ENCODE assay signal across 26 mouse cellular contexts in genomic region chr1:185511306-185511705, GRCm38 (mm10). TPM values are rescaled to one million over a fixed set of nuclear protein-coding genes. Genes with fewer than 3 reads are reported as not detected.
DNase-seq lines count a peak whose midpoint lies in the region; ATAC-seq and TF ChIP-seq lines count a peak whose summit lies in the region.
"Had no signal": no experiment of that assay in that cellular context is flagged by ENCODE, and none has a peak within 500 bp of the region (broad histone marks: within the 10 kb centered on the region; RNA-seq: fewer than 3 reads in every experiment).

No protein-coding gene starts in this region.

- H3K36me3 ChIP-seq in megakaryocyte, embryonic 14.5 days (replicated peaks; ENCODE audit: low read length), result no peaks in the 10 kb centered on the region
- H3K36me3 ChIP-seq in stomach, embryonic 14.5 days (ENCODE audit: control insufficient read depth, insufficient read depth, low read length), result no peaks in the 10 kb centered on the region
- H3K36me3 ChIP-seq in stomach, postnatal 0 days (ENCODE audit: control insufficient read depth, insufficient read depth, low read length), result no peaks in the 10 kb centered on the region
- H3K36me3 ChIP-seq in embryonic facial prominence, embryonic 13.5 days, result no peaks in the 10 kb centered on the region
- H3K36me3 ChIP-seq in myocyte (ENCODE audit: control insufficient read depth, insufficient read depth), result no peaks in the 10 kb centered on the region
- H3K36me3 ChIP-seq: forebrain, embryonic 10.5 days; forebrain, embryonic 12.5 days had no signal

- H3ac ChIP-seq in myocyte (ENCODE audit: control insufficient read depth, insufficient read length), result peak overlapping the region; percentile 26

- H3K4me1 ChIP-seq in megakaryocyte, embryonic 14.5 days, result peaks cover 6% of the 10 kb centered on the region; the same call in 1 of the 2 replicates
- H3K4me1 ChIP-seq in stomach, embryonic 14.5 days (ENCODE audit: control insufficient read depth, insufficient read depth, low read length), result no peaks in the 10 kb centered on the region
- H3K4me1 ChIP-seq in stomach, postnatal 0 days (replicated peaks; ENCODE audit: control insufficient read depth, insufficient read depth), result no peaks in the 10 kb centered on the region
- H3K4me1 ChIP-seq in embryonic facial prominence, embryonic 13.5 days, result peaks cover 4% of the 10 kb centered on the region; the same call in 1 of the 2 replicates
- H3K4me1 ChIP-seq: forebrain, embryonic 12.5 days had no signal

- intact Hi-C loops in heart, postnatal 14 days (cut with DNase I), result no loop called here

- peaks cover 14% of the 10 kb centered on the region for H3K27me3 ChIP-seq in megakaryocyte, embryonic 14.5 days (replicated peaks)
- H3K27me3 ChIP-seq in stomach, embryonic 14.5 days (ENCODE audit: control insufficient read depth, insufficient read depth, low read length), result no peaks in the 10 kb centered on the region
- no peaks in the 10 kb centered on the region for H3K27me3 ChIP-seq in stomach, postnatal 0 days (ENCODE audit: control insufficient read depth, insufficient read depth, low read length)
- H3K27me3 ChIP-seq in embryonic facial prominence, embryonic 13.5 days, result no peaks in the 10 kb centered on the region
- no peaks in the 10 kb centered on the region for H3K27me3 ChIP-seq in myocyte (ENCODE audit: control insufficient read depth, insufficient read depth, insufficient read length)
- H3K27me3 ChIP-seq: forebrain, embryonic 12.5 days; Patski had no signal

- H3K4me2 ChIP-seq in stomach, embryonic 14.5 days (replicated peaks; ENCODE audit: low read depth, low read length), result no peak overlapping the region
- H3K4me2 ChIP-seq in stomach, postnatal 0 days (replicated peaks; ENCODE audit: low read depth), result no peak overlapping the region
- no peak overlapping the region for H3K4me2 ChIP-seq in embryonic facial prominence, embryonic 13.5 days
- no peak overlapping the region for H3K4me2 ChIP-seq in myocyte (ENCODE audit: low read depth)
- H3K4me2 ChIP-seq: forebrain, embryonic 12.5 days had no signal

- H3K9me3 ChIP-seq in megakaryocyte, embryonic 14.5 days, result no peaks in the 10 kb centered on the region
- no peaks in the 10 kb centered on the region for H3K9me3 ChIP-seq in stomach, embryonic 14.5 days (ENCODE audit: control insufficient read depth, low read depth, low read length)
- no peaks in the 10 kb centered on the region for H3K9me3 ChIP-seq in stomach, postnatal 0 days (ENCODE audit: control insufficient read depth, low read length)
- H3K9me3 ChIP-seq in embryonic facial prominence, embryonic 13.5 days, result no peaks in the 10 kb centered on the region
- H3K9me3 ChIP-seq: forebrain, embryonic 10.5 days; forebrain, embryonic 12.5 days had no signal

- ATAC-seq in megakaryocyte, adult 5-6 weeks (ENCODE audit: poor library complexity, severe bottlenecking), result no peak
- ATAC-seq in stomach, embryonic 14.5 days (ENCODE audit: insufficient number of reproducible peaks, insufficient read depth, low FRiP score, low read depth), result peak; percentile 58; the same call in 1 of the 2 replicates
- no peak for ATAC-seq in stomach, postnatal 0 days (ENCODE audit: low FRiP score, low TSS enrichment)
- ATAC-seq in embryonic facial prominence, embryonic 13.5 days (ENCODE audit: insufficient number of reproducible peaks, insufficient read depth, low FRiP score, low TSS enrichment, low read depth), result peak; percentile 64; the same call in 1 of the 2 replicates
- ATAC-seq: activated CD4-positive, CD25-positive, alpha-beta regulatory T cell, adult 4 months; forebrain, embryonic 14.5 days; forebrain, embryonic 16.5 days; Patski had no signal

- 93% methylated on average over 5 of the region's 5 CpGs for WGBS in stomach, embryonic 14.5 days
- WGBS in stomach, postnatal 0 days, result 91% methylated on average over 5 of the region's 5 CpGs
- 93% methylated on average over 5 of the region's 5 CpGs for WGBS in embryonic facial prominence, embryonic 13.5 days

- TF ChIP-seq CTCF in stomach, postnatal 0 days (IDR thresholded peaks at IDR 0.05; ENCODE audit: low read depth), result no peak

- peak overlapping the region; percentile 78 for H3K4me3 ChIP-seq in megakaryocyte, embryonic 14.5 days (replicated peaks)
- no peak overlapping the region for H3K4me3 ChIP-seq in stomach, embryonic 14.5 days (ENCODE audit: low read depth, low read length)
- no peak overlapping the region for H3K4me3 ChIP-seq in stomach, postnatal 0 days (ENCODE audit: low read depth, low read length)
- H3K4me3 ChIP-seq in embryonic facial prominence, embryonic 13.5 days, result no peak overlapping the region
- H3K4me3 ChIP-seq in myocyte, result no peak overlapping the region
- H3K4me3 ChIP-seq: erythroblast, embryonic 14.5 days; forebrain, embryonic 10.5 days; forebrain, embryonic 12.5 days had no signal

- H3K27ac ChIP-seq in stomach, embryonic 14.5 days (ENCODE audit: low read length), result no peak overlapping the region
- no peak overlapping the region for H3K27ac ChIP-seq in stomach, postnatal 0 days (replicated peaks)
- no peak overlapping the region for H3K27ac ChIP-seq in embryonic facial prominence, embryonic 13.5 days
- H3K27ac ChIP-seq: forebrain, embryonic 10.5 days; forebrain, embryonic 12.5 days had no signal

- no peak for DNase-seq in stomach, postnatal 0 days (ENCODE audit: low spot score)
- no peak for DNase-seq in urinary bladder, adult 18-20 months (ENCODE audit: low spot score in 2 of 2)
- no peak for DNase-seq in heart, postnatal 14 days
- DNase-seq: adrenal gland, postnatal 10 days; adrenal gland, postnatal 25 days; cerebellum, adult 11 months; cerebellum, adult 18-20 months; cerebellum, adult 8-10 months; cerebellum, adult 9-11 months; cerebellum, postnatal 14 days; cerebellum, postnatal 36 days; embryo, embryonic 11 days had no signal

- no peak for TF ChIP-seq EP300 in stomach, postnatal 0 days (optimal IDR thresholded peaks at IDR 0.05)

- no peaks in the 10 kb centered on the region for H3K79me2 ChIP-seq in myocyte (ENCODE audit: control insufficient read depth, insufficient read depth)

- no peak for TF ChIP-seq POLR2A in myocyte (IDR thresholded peaks at IDR 0.05; ENCODE audit: insufficient read length, low read depth)

- no peak overlapping the region for H3K9ac ChIP-seq in stomach, embryonic 14.5 days (replicated peaks; ENCODE audit: low read depth, low read length)
- H3K9ac ChIP-seq in stomach, postnatal 0 days (ENCODE audit: low read length), result no peak overlapping the region
- H3K9ac ChIP-seq in embryonic facial prominence, embryonic 13.5 days, result no peak overlapping the region
- H3K9ac ChIP-seq: forebrain, embryonic 12.5 days had no signal

TF ChIP-seq in myocyte, 11 proteins besides CTCF, POLR2A, EP300 and RAD21:
- TF ChIP-seq MYOD1 (IDR thresholded peaks at IDR 0.05; ENCODE audit: control insufficient read depth in 1 of 3, insufficient read length in 2 of 3, low read depth in 2 of 3) (no peak), USF1 (IDR thresholded peaks at IDR 0.05; ENCODE audit: low read depth) (no peak)

RNA-seq across cellular contexts. Expression of gene Slc30a10, which starts 56.7 kb away (rescaled TPM):
- not detected in 2 replicates for polyA plus RNA-seq in megakaryocyte, embryonic 14.5 days (2012; ENCODE audit: insufficient read depth, low replicate concordance)
- 0.07 and 0.09 TPM in 2 replicates for total RNA-seq in megakaryocyte, adult 5-6 weeks (2015)
- total RNA-seq in megakaryocyte, adult 5-6 weeks (2017), result 0.07 and 0.16 TPM in 2 replicates
- polyA plus RNA-seq in stomach, embryonic 14.5 days (2014; fragmentation: Nextera tagmentation; extraction: Ambion mirVana), result 0.20 and 0.35 TPM in 2 replicates
- polyA plus RNA-seq in stomach, postnatal 0 days (2015; fragmentation: Nextera tagmentation; extraction: Ambion mirVana), result 0.01 and 0.06 TPM in 2 replicates
- 0.31 and 0.44 TPM in 2 replicates for polyA plus RNA-seq in embryonic facial prominence, embryonic 13.5 days (2015; fragmentation: Nextera tagmentation; extraction: Ambion mirVana)
- polyA plus RNA-seq in myocyte (2012; fragmentation: generic; extraction: Trizol), result not detected
- not detected for total RNA-seq in heart, postnatal 14 days (2021)
- total RNA-seq: adrenal gland, adult 18-20 months; adrenal gland, postnatal 25 days had no signal
- polyA plus RNA-seq: activated CD4-positive, CD25-positive, alpha-beta regulatory T cell, adult 4 months; C2C12; Patski had no signal

Comparison
In these comparisons a context has a peak if more than half of its experiments do, and no peak if none do; other contexts are left out.
1. ATAC-seq: peak in stomach, embryonic 14.5 days (single experiment) and embryonic facial prominence, embryonic 13.5 days (single experiment); none in megakaryocyte, adult 5-6 weeks (single experiment) and stomach, postnatal 0 days (single experiment).